Mouse (Mus musculus) splenic B cell, adult 2 months (primary cell): Measurements from ENCODE around the gene Dgkb.

Source experiments
- DNase-seq: peaks from one replicate; pipeline ENCODE4 v3.0.0-alpha.2; 2011; ENCODE audit warnings: low read depth, low spot score
- H3K27me3 ChIP-seq: 2 replicates; pipeline ENCODE4 v1.6.1; 2012; ENCODE audit warnings: mild to moderate bottlenecking, low read length, moderate library complexity, mixed read lengths; ENCODE audit not compliant: control insufficient read depth, poor library complexity, insufficient read depth, severe bottlenecking
- H3K36me3 ChIP-seq: 2 replicates; pipeline ENCODE4 v1.6.1; 2012; ENCODE audit warnings: mild to moderate bottlenecking, low read length, moderate library complexity, mixed read lengths; ENCODE audit not compliant: control insufficient read depth, poor library complexity, insufficient read depth, severe bottlenecking

Gene Dgkb

GRCm38 (mm10) chr12:37817426-37817825 lies at the start of gene Dgkb:
Gene Dgkb (plus strand): TSS chr12:37817726.
- H3K27me3 ChIP-seq, result no peaks in the 10 kb centered on the region
- DNase-seq, result no peak

GRCm38 (mm10) chr12:37769844-37770243 lies 47.7 kb upstream of the Dgkb start:
- Histone ChIP-seq H3K27me3 (no peaks in the 10 kb centered on the region), H3K36me3 (no peaks in the 10 kb centered on the region)
- DNase-seq, result no peak

More at GRCm38 (mm10) chr12:37817426-37817825, at the start of gene Dgkb:
- H3K36me3 ChIP-seq, result no peaks in the 10 kb centered on the region

DNA sequence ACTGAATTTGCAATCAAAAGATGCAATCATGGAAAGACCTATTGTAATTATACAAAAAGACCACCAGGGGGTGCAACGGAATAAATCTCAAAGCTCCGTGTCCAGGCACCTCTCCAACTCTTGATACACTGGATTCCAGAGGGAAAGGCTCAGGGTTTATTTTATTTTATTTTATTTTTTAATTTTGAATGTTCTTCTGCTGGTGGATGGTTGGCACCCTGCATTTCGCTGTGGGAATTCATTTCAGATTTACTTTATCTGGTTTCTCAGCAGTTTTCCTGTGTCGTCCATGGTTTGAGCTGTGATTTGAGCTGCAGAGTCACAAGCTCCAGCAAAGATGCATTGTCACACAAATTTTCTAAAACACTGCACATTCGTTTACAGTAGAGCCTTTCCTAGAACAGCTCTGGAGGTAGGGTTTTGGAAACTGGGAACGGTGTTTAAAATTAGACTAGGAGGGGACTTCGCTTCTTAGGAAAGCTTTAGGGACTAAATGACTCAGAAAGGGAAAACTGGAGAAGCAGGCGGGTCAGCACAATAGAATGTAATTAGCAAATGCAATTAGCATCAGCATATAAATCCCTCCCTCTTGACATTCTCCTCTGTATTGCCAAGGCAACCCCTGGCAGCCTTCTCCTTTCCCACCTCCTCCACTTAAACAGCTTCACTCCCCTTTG lies 43.7 kb upstream of the Dgkb start:
- peak; percentile 2 for DNase-seq

DNA sequence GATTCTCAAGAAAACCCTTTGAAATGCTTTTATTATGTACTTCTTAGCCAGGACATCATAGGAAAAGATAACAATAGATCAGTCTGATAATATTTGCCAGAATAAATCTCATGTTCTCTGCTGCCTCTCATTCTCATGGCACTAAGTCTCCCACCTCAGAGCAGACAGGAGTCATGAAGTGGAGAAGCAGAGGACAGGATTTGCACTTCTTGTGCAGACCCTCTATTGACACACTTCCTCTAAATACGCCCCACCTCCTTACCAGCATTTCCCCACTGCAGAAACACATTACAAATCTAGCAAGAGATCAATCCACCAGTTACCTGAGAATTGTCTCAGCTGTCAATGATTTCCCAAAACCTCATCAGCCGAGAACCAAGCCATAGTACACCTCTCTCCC lies 42.9 kb upstream of the Dgkb start:
- no peaks in the 10 kb centered on the region for H3K27me3 ChIP-seq

More for the DNA sequence above, 43.7 kb upstream of the Dgkb start:
- no peaks in the 10 kb centered on the region for H3K27me3 ChIP-seq
- no peaks in the 10 kb centered on the region for H3K36me3 ChIP-seq

GRCm38 (mm10) chr12:37796265-37796928 lies 21.1 kb upstream of the Dgkb start:
- DNase-seq, result no peak
- no peaks in the 10 kb centered on the region for H3K27me3 ChIP-seq

More for the DNA sequence above, 42.9 kb upstream of the Dgkb start:
- DNase-seq, result no peak
- H3K36me3 ChIP-seq, result no peaks in the 10 kb centered on the region

DNA sequence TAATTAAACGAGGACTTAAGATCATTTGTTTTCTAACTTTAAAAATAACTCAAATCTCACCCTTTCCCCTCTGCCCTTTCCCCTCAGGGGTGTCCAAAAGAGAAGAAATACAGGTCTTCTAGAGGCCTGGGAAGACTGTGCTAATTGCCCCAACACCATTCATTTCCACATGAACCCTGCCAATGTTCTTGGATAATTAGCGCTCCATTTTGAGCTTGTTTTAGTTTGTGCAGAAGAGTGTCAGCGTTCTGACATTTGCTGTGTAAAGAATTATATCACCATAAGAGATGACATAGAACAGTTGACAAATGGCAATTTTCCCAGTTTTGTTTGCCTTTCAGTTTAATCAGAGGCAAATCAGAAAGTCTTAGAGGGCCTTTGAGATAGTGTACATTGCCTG lies 3.4 kb upstream of the Dgkb start:
- no peak for DNase-seq
- Histone ChIP-seq H3K36me3 (no peaks in the 10 kb centered on the region), H3K27me3 (no peaks in the 10 kb centered on the region)

More at GRCm38 (mm10) chr12:37796265-37796928, 21.1 kb upstream of the Dgkb start:
- H3K36me3 ChIP-seq, result no peaks in the 10 kb centered on the region

- H3K36me3 ChIP-seq, result no peaks in the 10 kb centered on the region
- DNase-seq, result no peak
- no peaks in the 10 kb centered on the region for H3K27me3 ChIP-seq
Observed at GRCm38 (mm10) chr12:37821052-37821810, 3.7 kb downstream of the Dgkb start.

DNA sequence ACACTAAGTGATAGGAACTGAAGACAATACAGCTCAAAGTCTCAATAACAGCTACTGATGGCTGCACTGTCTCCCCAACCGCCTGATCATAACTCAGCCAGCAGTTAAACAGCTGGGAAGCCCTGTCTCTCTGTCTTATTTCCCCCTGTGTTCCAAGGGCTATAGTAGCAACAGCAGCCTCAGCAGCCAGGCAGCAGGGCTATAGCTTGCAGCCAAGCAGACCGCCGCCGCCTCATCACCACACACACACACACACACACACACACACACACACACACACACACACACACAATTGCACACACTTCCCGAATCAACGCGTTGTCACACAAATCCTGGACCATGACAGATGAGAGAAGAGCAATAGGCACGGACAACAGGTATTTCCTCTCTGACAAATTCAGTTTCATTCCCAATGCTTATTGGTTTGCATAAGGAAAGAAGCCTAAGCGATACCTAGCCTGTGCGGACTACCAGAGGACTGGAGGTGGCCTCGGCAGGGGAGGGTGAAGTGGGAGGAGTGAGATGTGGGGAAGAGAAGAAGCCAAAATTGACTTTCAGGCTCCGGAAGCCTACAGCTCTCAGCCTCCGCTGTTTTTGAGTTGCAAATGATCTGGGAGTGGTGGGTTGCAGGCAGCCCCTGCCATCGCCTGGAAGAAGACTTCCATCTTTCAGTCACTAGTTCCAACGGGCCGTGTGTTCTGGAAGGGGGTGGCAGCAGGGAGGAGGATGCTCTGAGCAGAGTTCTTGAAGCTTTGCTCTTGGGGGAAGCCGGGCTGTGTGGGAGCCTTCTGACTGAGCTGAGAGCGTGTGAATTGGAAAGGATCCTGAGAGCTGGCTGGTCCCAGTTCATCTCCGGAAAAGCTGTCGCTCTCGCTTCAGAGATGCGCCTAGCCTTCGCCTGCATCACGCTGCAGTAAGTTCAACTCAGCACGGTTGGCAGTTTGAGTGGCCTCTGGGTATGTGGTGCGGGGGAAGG lies 62.8 kb downstream of the Dgkb start:
- H3K36me3 ChIP-seq, result no peaks in the 10 kb centered on the region
- no peaks in the 10 kb centered on the region for H3K27me3 ChIP-seq
- no peak for DNase-seq

DNA sequence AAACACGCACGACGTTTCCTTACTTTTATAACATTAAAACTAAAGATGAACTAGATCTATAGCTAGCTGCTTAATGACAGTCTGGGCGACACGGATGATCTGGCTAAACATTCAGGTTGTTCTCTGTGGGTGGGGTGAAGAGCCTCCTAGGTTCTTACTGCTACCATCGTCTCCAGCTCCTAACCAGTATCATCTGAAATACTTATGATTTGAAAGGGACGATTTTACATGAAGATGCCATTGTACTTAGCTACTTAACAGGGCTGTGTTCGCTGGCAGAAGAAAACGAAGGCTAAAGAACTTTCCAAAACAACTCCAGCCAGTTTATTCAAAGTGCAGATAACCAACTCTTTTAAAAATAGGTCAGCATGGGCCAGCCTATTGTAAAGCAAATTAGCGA lies 63.9 kb downstream of the Dgkb start:
- Histone ChIP-seq H3K27me3 (no peaks in the 10 kb centered on the region), H3K36me3 (no peaks in the 10 kb centered on the region)
- no peak for DNase-seq

GRCm38 (mm10) chr12:37882796-37883195 lies 65.3 kb downstream of the Dgkb start:
- H3K36me3 ChIP-seq, result no peaks in the 10 kb centered on the region
- no peak for DNase-seq
- H3K27me3 ChIP-seq, result no peaks in the 10 kb centered on the region

GRCm38 (mm10) chr12:37883781-37884180 lies 66.3 kb downstream of the Dgkb start:
- H3K27me3 ChIP-seq, result no peaks in the 10 kb centered on the region
- no peak for DNase-seq

GRCm38 (mm10) chr12:37888591-37888990 lies 71.1 kb downstream of the Dgkb start:
- no peak for DNase-seq
- no peaks in the 10 kb centered on the region for H3K36me3 ChIP-seq
- H3K27me3 ChIP-seq, result no peaks in the 10 kb centered on the region

More at GRCm38 (mm10) chr12:37883781-37884180, 66.3 kb downstream of the Dgkb start:
- no peaks in the 10 kb centered on the region for H3K36me3 ChIP-seq

GRCm38 (mm10) chr12:37889431-37889830 lies 71.9 kb downstream of the Dgkb start:
- Histone ChIP-seq H3K36me3 (no peaks in the 10 kb centered on the region), H3K27me3 (no peaks in the 10 kb centered on the region)
- no peak for DNase-seq

GRCm38 (mm10) chr12:37891336-37891735 lies 73.8 kb downstream of the Dgkb start:
- Histone ChIP-seq H3K36me3 (no peaks in the 10 kb centered on the region), H3K27me3 (no peaks in the 10 kb centered on the region)
- no peak for DNase-seq
